Mouse (Mus musculus) CD4-positive, CD25-positive, alpha-beta regulatory T cell, adult 4 months (primary cell): ENCODE data around the gene Cmah. TPM values are rescaled to one million over a fixed set of nuclear protein-coding genes. Genes with fewer than 3 reads are reported as not detected.

ENCODE experiments used
- ATAC-seq: one replicate; pipeline ENCODE4 v1.8.0; 2017
- polyA plus RNA-seq, 2 experiments: library from polyadenylated mRNA; unstranded; fragments of 100-300 nt; shearing (Covaris generic); gene quantifications; one replicate each; pipeline ENCODE4 v1.2.1; 2017

The Cmah gene
- polyA plus RNA-seq, 2 experiments from 2014 or later: 49.8 to 61.7 TPM

DNA sequence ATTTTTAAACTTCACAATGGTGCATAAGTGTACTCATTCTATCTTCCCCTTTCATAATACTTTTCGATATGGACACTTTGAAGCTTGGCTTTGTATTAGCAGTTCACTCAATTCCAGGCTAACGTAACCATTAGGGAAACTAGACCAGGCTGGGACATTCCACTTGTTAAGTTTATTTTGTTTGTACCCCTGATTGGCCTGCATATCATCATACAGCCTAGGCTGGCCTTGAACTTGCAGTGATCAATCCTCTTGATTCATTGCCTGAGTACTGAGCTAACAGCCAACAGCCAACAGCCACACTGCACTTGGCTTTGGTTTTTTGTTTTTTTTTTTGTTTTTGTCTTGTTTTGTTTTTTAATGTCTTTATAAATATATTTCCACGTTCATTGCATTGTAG is 157.6 kb downstream of the Cmah start:
- ATAC-seq: no peak

DNA sequence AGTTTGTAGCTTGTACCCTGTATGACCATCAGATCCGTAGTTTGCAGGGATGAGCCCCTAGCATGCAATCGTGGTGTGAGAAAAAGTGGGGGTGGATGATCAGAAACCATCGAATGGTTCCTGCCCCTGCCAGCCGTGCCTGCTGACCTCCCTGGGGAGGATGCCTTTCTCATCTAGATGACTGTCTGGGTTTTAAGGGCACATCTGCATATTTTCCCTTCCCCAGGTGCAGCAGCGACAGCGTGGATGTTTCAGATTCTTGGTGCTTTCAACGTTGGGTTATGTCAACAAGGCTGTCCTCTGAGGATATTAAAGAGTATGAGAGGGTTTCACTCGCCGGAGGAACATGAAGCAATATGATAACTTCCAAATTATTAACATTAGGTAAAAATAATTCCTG is 158.8 kb downstream of the Cmah start:
- ATAC-seq: no peak

- ATAC-seq: no peak
Observed at GRCm38 (mm10) chr13:24486403-24486802, 159.2 kb downstream of the Cmah start.

- peak; percentile 92 for ATAC-seq
Observed at GRCm38 (mm10) chr13:24487061-24487460, 159.9 kb downstream of the Cmah start.

DNA sequence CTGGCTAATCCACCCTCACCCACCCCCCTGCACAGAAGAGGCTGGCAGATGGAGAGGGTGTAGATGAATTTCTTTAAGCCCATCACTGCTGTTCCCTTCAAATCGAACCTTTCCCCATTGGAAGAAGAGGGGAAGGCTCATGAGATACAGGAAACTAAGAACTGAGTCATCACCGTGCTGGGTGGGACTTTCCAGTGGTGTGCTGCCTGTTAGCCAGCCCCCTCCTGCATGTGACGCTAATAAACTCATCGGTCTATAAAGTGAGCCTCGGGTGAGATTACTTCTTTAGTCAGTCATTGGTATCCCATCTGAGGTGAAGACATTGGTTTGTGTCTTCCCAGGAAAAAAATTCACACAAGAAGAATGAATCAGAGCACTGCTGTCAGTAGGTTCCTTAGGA is 160.3 kb downstream of the Cmah start:
- peak; percentile 83 for ATAC-seq

GRCm38 (mm10) chr13:24488526-24489070 is 161.4 kb downstream of the Cmah start:
- ATAC-seq: no peak

DNA sequence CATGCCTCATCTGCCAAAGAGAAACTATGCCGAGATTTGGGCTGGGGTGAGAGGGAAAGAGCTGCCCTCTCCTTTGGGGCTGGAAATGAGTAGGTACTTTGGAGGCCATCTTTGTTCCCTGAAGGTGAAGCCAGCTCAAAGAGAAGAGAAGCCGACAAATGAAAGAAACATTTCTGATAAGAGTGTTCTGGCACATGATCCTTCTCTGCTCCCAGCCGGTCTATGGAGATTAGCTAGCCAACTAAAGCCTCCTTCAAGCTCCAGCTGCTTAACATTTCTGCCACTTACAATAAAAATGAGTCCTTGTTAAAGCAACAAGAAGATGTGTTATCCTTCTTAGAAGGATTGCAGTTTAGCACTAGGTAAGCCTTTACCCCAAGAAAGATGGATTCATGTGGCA is 162.3 kb downstream of the Cmah start:
- no peak for ATAC-seq

- ATAC-seq: no peak
Observed at GRCm38 (mm10) chr13:24490041-24490440, 162.8 kb downstream of the Cmah start.

- no peak for ATAC-seq
Observed at GRCm38 (mm10) chr13:24491101-24491500, 163.9 kb downstream of the Cmah start.

DNA sequence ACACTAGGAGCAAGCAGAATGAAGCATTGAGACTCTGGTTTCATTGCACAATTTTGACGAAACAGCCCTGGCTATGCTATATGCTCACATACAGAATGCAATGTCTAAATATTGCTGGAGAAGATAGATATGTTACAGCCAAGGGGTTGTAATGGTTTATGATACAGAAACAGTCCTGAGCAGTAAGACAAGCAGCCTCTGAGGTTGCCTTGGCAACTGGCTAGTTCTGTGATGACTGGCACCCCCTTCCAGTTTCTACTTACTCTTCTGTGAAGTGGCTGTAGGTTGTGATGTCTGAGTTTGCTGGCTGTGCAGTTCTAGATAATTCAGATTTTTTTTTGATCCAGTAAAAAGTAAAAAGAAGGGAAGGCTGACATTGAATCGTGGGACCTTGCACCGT is 166.6 kb downstream of the Cmah start:
- peak; percentile 51 for ATAC-seq

DNA sequence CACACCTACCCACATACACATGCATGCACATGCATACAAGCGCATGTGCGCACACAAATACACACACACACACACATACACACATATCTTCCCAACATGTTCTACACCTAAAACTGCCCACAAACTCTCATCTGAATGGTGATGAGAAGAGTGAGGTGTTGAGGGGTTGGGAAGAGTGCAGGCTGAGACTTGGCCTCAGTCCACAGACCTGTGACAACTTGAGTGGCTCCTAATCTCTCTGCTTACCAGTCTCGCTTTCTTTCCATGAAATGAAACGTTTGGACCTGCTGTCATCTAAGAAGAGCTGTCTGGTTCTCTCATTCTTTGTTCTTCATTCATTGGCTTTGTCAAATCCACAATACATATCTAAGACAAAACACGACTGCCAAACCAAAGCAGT is 169.1 kb downstream of the Cmah start:
- ATAC-seq: no peak

DNA sequence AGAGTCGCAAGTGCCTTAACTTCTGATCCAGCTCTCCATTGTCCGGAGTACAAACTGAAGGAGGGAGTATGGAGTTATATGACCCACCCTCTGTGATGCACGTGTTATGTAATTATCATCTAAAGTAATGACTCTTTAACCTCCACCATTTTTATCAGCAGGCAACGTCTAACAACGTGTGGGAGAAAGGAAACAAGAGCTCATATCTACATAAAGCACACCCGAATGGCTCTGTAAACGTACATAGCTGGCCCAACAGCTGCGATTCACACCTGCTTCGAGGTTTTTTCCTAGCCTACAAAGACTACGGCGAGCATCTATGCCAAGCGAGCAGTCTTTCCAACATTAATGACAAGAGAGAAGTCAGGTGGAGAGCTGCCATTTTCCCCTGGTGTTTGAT is 169.8 kb downstream of the Cmah start:
- no peak for ATAC-seq

DNA sequence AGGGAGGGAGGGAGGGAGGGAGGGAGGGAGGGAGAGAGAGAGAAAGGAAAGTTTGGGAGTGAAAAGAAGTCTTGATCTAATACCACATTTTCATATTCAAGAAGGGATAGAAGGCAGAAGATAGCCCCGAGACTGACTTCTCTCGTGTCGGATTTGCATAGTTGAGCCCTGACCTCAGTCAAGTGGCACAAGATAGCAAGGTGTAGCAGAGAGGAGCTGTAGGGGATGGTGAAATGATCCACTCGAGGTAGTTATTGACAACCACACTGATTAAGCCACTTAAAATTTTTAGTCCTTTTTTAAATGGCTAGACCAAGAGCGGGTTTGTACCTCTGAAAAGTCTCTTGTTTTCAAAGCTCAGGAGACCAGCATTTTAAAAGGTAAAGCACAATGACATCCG is 171.1 kb downstream of the Cmah start:
- no peak for ATAC-seq

GRCm38 (mm10) chr13:24499505-24499904 is 172.3 kb downstream of the Cmah start:
- ATAC-seq: peak; percentile 77

DNA sequence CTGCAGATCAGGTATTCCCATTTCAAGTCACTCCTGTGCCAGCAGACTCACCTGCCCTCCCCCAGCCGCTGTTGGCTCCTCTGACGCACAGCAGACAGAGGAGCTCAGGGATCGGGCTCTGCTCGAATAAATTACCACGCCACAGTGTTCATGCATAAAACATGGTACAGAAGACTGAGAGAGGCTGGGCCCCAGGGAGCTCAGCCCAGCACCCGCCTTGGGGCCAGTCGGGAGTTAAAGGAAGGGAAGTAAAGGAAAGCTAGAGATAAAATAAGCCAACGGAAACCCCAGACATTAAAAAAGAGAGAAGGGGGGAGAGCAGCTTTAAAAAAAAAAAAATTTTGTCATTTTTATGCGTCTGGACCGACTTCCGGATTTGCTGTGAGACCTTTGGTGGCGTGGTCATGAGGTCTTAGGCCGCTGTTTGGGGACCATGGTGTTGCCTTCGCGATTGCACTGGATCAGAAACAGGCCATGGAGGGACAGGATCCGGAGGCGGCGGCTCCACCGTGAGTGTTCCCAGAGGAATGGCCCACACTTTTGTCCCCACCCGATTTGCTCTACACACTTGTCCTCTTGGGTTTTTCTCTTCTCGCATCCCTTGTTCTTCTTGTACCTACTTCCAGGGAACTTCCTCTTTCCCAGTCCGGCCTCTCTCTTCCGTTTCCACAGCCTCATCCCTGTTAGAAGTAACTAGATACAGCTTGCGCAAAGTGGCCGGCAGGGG is 174.1 kb downstream of the Cmah start:
- peak; percentile 54 for ATAC-seq

DNA sequence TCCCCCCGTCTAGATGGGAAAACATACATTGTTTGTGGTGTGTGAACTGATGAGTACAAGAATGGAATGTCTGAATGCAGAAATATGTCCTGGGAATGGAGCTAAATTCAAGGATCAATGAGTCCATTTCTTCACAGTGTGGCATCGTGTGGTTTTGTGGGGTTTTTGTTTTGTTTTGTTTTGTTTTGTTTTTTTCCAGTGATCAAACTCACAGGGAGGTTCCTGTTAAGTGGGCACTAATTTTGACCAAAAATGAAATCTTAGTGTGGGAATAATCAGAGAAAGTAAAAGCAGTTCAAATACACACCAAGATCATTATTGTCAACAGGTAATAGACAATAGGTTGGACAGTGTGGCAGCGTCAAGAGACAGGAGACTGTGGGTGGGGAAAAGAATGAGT is 174.7 kb downstream of the Cmah start:
- ATAC-seq: peak; percentile 31

GRCm38 (mm10) chr13:24505812-24506211 is 178.6 kb downstream of the Cmah start:
- ATAC-seq: no peak

DNA sequence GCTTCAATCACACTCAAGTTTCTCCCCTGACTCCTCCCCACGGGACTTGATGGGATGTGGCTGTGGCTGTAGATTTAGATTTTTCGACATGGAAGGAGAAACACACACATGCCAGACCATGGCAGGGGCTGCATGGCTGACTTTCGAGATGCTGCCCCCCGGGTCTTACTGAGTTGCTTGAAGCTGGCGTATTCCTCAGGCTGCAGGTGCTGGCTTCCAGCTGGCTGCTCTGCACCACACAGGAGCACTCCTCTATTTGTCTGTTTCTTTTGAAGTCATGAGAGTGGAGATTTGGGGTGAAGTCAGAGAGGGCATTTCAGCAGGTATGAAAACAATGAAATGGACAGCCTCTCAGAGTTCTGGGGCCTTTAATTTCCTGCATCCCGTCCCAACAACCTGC is 180.0 kb downstream of the Cmah start:
- no peak for ATAC-seq

DNA sequence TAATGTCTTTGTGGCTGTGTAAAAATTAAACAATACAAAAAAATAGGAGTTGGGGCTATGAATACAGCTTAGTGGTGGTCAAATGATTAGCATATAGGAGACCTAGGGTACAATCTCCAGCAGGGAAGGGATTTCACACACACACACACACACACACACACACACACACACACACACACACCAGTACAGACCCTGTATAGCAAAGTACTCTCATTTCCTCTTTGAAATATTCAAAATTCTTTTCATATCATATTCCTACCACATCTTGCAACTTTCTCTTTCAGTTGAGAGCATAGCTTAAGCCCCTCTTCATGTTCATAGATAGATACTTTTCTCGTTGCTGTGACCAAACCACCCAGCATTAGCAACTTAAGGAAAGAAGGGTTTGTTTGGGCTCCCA is 181.7 kb downstream of the Cmah start:
- ATAC-seq: peak; percentile 27

GRCm38 (mm10) chr13:24511367-24511766 is 184.2 kb downstream of the Cmah start:
- ATAC-seq: no peak

- no peak for ATAC-seq
Observed at GRCm38 (mm10) chr13:24511932-24512520, 184.8 kb downstream of the Cmah start.

DNA sequence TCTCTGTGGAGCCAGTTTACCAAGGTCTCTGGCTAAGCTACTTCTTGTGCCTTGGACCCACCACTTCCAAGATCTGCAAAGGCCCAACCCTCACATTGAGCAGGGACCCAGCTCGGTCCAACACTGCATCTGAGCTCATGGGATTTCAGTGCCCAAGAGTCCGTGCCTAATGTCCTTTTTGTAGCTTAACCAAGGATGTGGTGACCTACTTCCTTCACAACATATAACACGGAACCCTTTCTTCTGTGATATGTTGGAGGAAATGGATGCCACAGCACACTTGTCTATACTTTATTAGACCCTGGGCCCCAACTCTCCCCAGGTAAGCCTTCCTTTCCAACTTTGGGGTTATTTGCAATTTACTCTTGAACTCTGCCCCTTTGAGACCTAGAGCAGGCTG is 186.5 kb downstream of the Cmah start:
- ATAC-seq: peak; percentile 69

DNA sequence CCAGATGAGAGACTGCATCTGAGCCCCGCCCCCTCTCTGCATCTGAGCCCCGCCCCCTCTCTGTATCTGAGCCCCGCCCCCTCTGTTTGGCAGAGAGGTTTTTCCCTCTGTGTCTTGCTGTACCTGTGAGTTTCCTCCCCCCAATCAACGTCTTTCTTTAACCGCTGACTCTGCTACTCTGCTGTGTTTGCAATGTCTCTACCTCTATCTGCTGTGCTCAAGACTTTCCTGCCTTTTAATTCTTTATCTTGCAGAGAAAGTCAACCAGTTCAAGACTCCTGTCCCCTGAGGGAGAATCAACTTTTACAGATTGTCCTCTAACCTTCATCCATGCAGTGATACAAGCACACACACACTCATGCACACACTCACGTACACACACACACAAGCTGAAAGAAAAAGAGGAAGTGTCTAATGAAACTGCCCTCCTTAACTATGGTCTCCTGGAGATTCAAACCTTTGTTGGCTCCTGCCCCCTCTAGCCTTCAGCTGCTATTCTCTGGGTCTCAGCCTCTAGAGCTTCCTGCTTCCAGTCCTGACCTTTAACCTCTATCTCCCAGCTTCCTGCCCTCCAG is 188.0 kb downstream of the Cmah start:
- peak; percentile 72 for ATAC-seq

- no peak for ATAC-seq
Observed at GRCm38 (mm10) chr13:24517757-24518156, 190.6 kb downstream of the Cmah start.
